Mouse (Mus musculus): ENCODE measurements around the gene Exosc2. TPM values are rescaled to one million over a fixed set of nuclear protein-coding genes. Genes with fewer than 3 reads are reported as not detected.

The Exosc2 gene
- total and polyA plus RNA-seq, 2 experiments from 2014 or later = 33.4 to 34.0 TPM

- WGBS = 50% methylated on average over 3 of the region's 3 CpGs
- H3K27me3 ChIP-seq (ENCODE audit: insufficient read depth, low read length) = no peaks in the 10 kb centered on the region
- H3K9ac ChIP-seq = no peak overlapping the region
Measured at GRCm38 (mm10) chr2:31690063-31690462, 19.5 kb downstream of the Exosc2 start.

GRCm38 (mm10) chr2:31698209-31698608 is 27.7 kb downstream of the Exosc2 start:
- no peak for DNase-seq
- TF ChIP-seq CTCF (IDR thresholded peaks at IDR 0.05; ENCODE audit: low read depth) = 0 out of 2 replicates have a peak, but pooled peaks have one; percentile 47
- Histone ChIP-seq H3K27ac (ENCODE audit: low read depth, low read length) (no peak overlapping the region), H3K9me3 (ENCODE audit: low read length) (no peaks in the 10 kb centered on the region), H3K4me3 (ENCODE audit: low read depth, low read length) (no peak overlapping the region), H3K9ac (no peak overlapping the region), H3K27me3 (ENCODE audit: insufficient read depth, low read length) (no peaks in the 10 kb centered on the region), H3K4me1 (ENCODE audit: insufficient read depth) (no peaks in the 10 kb centered on the region), H3K36me3 (ENCODE audit: insufficient read depth) (peaks cover 9% of the 10 kb centered on the region), H3K4me2 (ENCODE audit: low read depth) (no peak overlapping the region)
- no peak for ATAC-seq

More at GRCm38 (mm10) chr2:31690063-31690462, 19.5 kb downstream of the Exosc2 start:
- Histone ChIP-seq H3K4me2 (ENCODE audit: low read depth) (peak overlapping the region; percentile 72), H3K27ac (ENCODE audit: low read depth, low read length) (no peak overlapping the region), H3K36me3 (ENCODE audit: insufficient read depth) (no peaks in the 10 kb centered on the region), H3K4me1 (ENCODE audit: insufficient read depth) (peaks cover 25% of the 10 kb centered on the region), H3K4me3 (ENCODE audit: low read depth, low read length) (peak overlapping the region; percentile 88), H3K9me3 (ENCODE audit: low read length) (no peaks in the 10 kb centered on the region)
- DNase-seq (no peak), ATAC-seq (no peak)
- TF ChIP-seq CTCF (IDR thresholded peaks at IDR 0.05; ENCODE audit: low read depth) = no peak

- Histone ChIP-seq H3K9me3 (ENCODE audit: low read length) (no peaks in the 10 kb centered on the region), H3K36me3 (ENCODE audit: insufficient read depth) (peaks cover 8% of the 10 kb centered on the region), H3K27ac (ENCODE audit: low read depth, low read length) (no peak overlapping the region), H3K4me2 (ENCODE audit: low read depth) (no peak overlapping the region), H3K27me3 (ENCODE audit: insufficient read depth, low read length) (no peaks in the 10 kb centered on the region), H3K4me3 (ENCODE audit: low read depth, low read length) (no peak overlapping the region), H3K4me1 (ENCODE audit: insufficient read depth) (no peaks in the 10 kb centered on the region), H3K9ac (no peak overlapping the region)
- DNase-seq = peak; percentile 50
- peak; percentile 34 for TF ChIP-seq CTCF (IDR thresholded peaks at IDR 0.05; ENCODE audit: low read depth)
- no peak for ATAC-seq
- WGBS = 41% methylated on average over 7 of the region's 7 CpGs
Measured at GRCm38 (mm10) chr2:31700545-31701446, 30.3 kb downstream of the Exosc2 start.

- Histone ChIP-seq H3K9me3 (ENCODE audit: low read length) (no peaks in the 10 kb centered on the region), H3K27me3 (ENCODE audit: insufficient read depth, low read length) (no peaks in the 10 kb centered on the region), H3K4me2 (ENCODE audit: low read depth) (no peak overlapping the region), H3K27ac (ENCODE audit: low read depth, low read length) (no peak overlapping the region), H3K9ac (no peak overlapping the region), H3K4me1 (ENCODE audit: insufficient read depth) (no peaks in the 10 kb centered on the region), H3K36me3 (ENCODE audit: insufficient read depth) (0 out of 2 replicates have a peak, but pooled peaks cover 3% of the 10 kb centered on the region), H3K4me3 (ENCODE audit: low read depth, low read length) (no peak overlapping the region)
- DNase-seq = no peak
- no peak for TF ChIP-seq CTCF (IDR thresholded peaks at IDR 0.05; ENCODE audit: low read depth)
- no peak for ATAC-seq
Measured at GRCm38 (mm10) chr2:31703226-31703625, 32.7 kb downstream of the Exosc2 start.

- TF ChIP-seq CTCF (IDR thresholded peaks at IDR 0.05; ENCODE audit: low read depth) = no peak
- Histone ChIP-seq H3K9me3 (ENCODE audit: low read length) (no peaks in the 10 kb centered on the region), H3K27ac (ENCODE audit: low read depth, low read length) (no peak overlapping the region), H3K36me3 (ENCODE audit: insufficient read depth) (no peaks in the 10 kb centered on the region), H3K27me3 (ENCODE audit: insufficient read depth, low read length) (no peaks in the 10 kb centered on the region), H3K4me1 (ENCODE audit: insufficient read depth) (no peaks in the 10 kb centered on the region), H3K4me2 (ENCODE audit: low read depth) (no peak overlapping the region), H3K4me3 (ENCODE audit: low read depth, low read length) (no peak overlapping the region), H3K9ac (no peak overlapping the region)
- no peak for DNase-seq
- no peak for ATAC-seq
Measured at GRCm38 (mm10) chr2:31705914-31706313, 35.4 kb downstream of the Exosc2 start.

- Histone ChIP-seq H3K4me3 (ENCODE audit: low read depth, low read length) (no peak overlapping the region), H3K9me3 (ENCODE audit: low read length) (no peaks in the 10 kb centered on the region), H3K36me3 (ENCODE audit: insufficient read depth) (no peaks in the 10 kb centered on the region), H3K9ac (no peak overlapping the region), H3K4me2 (ENCODE audit: low read depth) (no peak overlapping the region), H3K27me3 (ENCODE audit: insufficient read depth, low read length) (no peaks in the 10 kb centered on the region), H3K4me1 (ENCODE audit: insufficient read depth) (no peaks in the 10 kb centered on the region), H3K27ac (ENCODE audit: low read depth, low read length) (no peak overlapping the region)
- DNase-seq (no peak), ATAC-seq (no peak)
- WGBS = 79% methylated on average over 2 of the region's 2 CpGs
- no peak for TF ChIP-seq CTCF (IDR thresholded peaks at IDR 0.05; ENCODE audit: low read depth)
Measured at GRCm38 (mm10) chr2:31706531-31706930, 36.0 kb downstream of the Exosc2 start.

- no peak overlapping the region for H3K27ac ChIP-seq (ENCODE audit: low read depth, low read length)
- no peak overlapping the region for H3K9ac ChIP-seq
- no peaks in the 10 kb centered on the region for H3K4me1 ChIP-seq (ENCODE audit: insufficient read depth)
- WGBS = 83% methylated on average over 2 of the region's 2 CpGs
- H3K27me3 ChIP-seq (ENCODE audit: insufficient read depth, low read length) = no peaks in the 10 kb centered on the region
- no peak for TF ChIP-seq CTCF (IDR thresholded peaks at IDR 0.05; ENCODE audit: low read depth)
- H3K36me3 ChIP-seq (ENCODE audit: insufficient read depth) = no peaks in the 10 kb centered on the region
- no peak overlapping the region for H3K4me3 ChIP-seq (ENCODE audit: low read depth, low read length)
- no peak for DNase-seq
- H3K4me2 ChIP-seq (ENCODE audit: low read depth) = no peak overlapping the region
- ATAC-seq = no peak
- H3K9me3 ChIP-seq (ENCODE audit: low read length) = no peaks in the 10 kb centered on the region
Measured at GRCm38 (mm10) chr2:31712716-31713115, 42.2 kb downstream of the Exosc2 start.
